Mouse (Mus musculus) forebrain, embryonic 14.5 days (tissue): Measurements from ENCODE around the gene D430019H16Rik. TPM values are rescaled to one million over a fixed set of nuclear protein-coding genes. Genes with fewer than 3 reads are reported as not detected.

Experiments
- ATAC-seq: fragments of 200-750 bp; cut with Nextera tagmentation; 2 replicates; pipeline ENCODE4 v1.8.0; 2017; ENCODE audit warnings: mild to moderate bottlenecking, moderate library complexity
- DNase-seq: peaks from one replicate; pipeline ENCODE4 v3.0.0-alpha.2; 2015; ENCODE audit warnings: low spot score
- H3K27ac ChIP-seq: fragments of 300-500 bp; sonication (generic); 2 replicates; pipeline ENCODE4 v1.5.1; 2014; ENCODE audit warnings: low read depth, mild to moderate bottlenecking, control low read depth, low read length, moderate library complexity
- H3K27me3 ChIP-seq: fragments of 300-500 bp; sonication (generic); replicated peaks from 2 replicates; pipeline ENCODE4 v1.6.1; 2014; ENCODE audit warnings: low read length, control low read depth, mixed read lengths; ENCODE audit not compliant: control insufficient read depth, insufficient read depth
- H3K36me3 ChIP-seq: fragments of 300-500 bp; sonication (generic); 2 replicates; pipeline ENCODE4 v1.6.1; 2014; ENCODE audit warnings: low read length, control low read depth; ENCODE audit not compliant: control insufficient read depth, insufficient read depth
- H3K4me1 ChIP-seq: fragments of 300-500 bp; sonication (generic); 2 replicates; pipeline ENCODE4 v1.6.1; 2014; ENCODE audit warnings: antibody characterized with exemption, low read length, control low read depth; ENCODE audit not compliant: control insufficient read depth, insufficient read depth
- H3K4me2 ChIP-seq: fragments of 300-500 bp; sonication (generic); 2 replicates; pipeline ENCODE4 v1.6.1; 2014; ENCODE audit warnings: mild to moderate bottlenecking, control low read depth, low read length
- H3K4me3 ChIP-seq: fragments of 300-500 bp; sonication (generic); 2 replicates; pipeline ENCODE4 v1.5.1; 2014; ENCODE audit warnings: low read depth, low read length, control low read depth
- H3K9ac ChIP-seq: fragments of 300-500 bp; sonication (generic); 2 replicates; pipeline ENCODE4 v1.6.1; 2014; ENCODE audit warnings: mild to moderate bottlenecking, low read length, control low read depth, moderate library complexity
- H3K9me3 ChIP-seq: fragments of 300-500 bp; sonication (generic); replicated peaks from 2 replicates; pipeline ENCODE4 v1.6.1; 2016; ENCODE audit warnings: low read length, control low read depth, mixed read lengths; ENCODE audit not compliant: control insufficient read depth
- WGBS: fragments of 180-500 bp; shearing (Covaris S2); extraction: QIAGEN DNeasy Blood & Tissue Kit; methylation state at CpG from one replicate; pipeline ENCODE4 v1.1.7; 2014; 5-methylcytosine and 5-hydroxymethylcytosine counted together
- polyA plus RNA-seq: library from polyadenylated mRNA; unstranded; fragments of >200 nt; fragmentation: Nextera tagmentation; extraction: Ambion mirVana; gene quantifications from 2 replicates; pipeline ENCODE4 v1.2.1, GENCODE M21; 2014

Gene D430019H16Rik
- polyA plus RNA-seq, 1 experiment from 2014 or later, result 19.4 TPM

GRCm38 (mm10) chr12:105541590-105542402 is 88.1 kb downstream of the D430019H16Rik start:
- Histone ChIP-seq H3K9ac (no peak overlapping the region), H3K4me2 (no peak overlapping the region), H3K36me3 (no peaks in the 10 kb centered on the region), H3K4me3 (no peak overlapping the region), H3K4me1 (no peaks in the 10 kb centered on the region), H3K27me3 (no peaks in the 10 kb centered on the region), H3K9me3 (no peaks in the 10 kb centered on the region), H3K27ac (no peak overlapping the region)
- ATAC-seq (no peak), DNase-seq (no peak)
- 84% methylated on average over 12 of the region's 12 CpGs for WGBS

- DNase-seq, result no peak
- Histone ChIP-seq H3K4me2 (no peak overlapping the region), H3K27ac (no peak overlapping the region), H3K9me3 (no peaks in the 10 kb centered on the region), H3K9ac (no peak overlapping the region), H3K4me3 (no peak overlapping the region), H3K36me3 (no peaks in the 10 kb centered on the region), H3K4me1 (no peaks in the 10 kb centered on the region), H3K27me3 (no peaks in the 10 kb centered on the region)
- WGBS, result 89% methylated on average over 3 of the region's 3 CpGs
- ATAC-seq, result no peak
Observed at GRCm38 (mm10) chr12:105542513-105542912, 88.9 kb downstream of the D430019H16Rik start.

Other genes with a start within 250 kb of the D430019H16Rik start
- gene Tcl1, start 231.1 kb upstream of the D430019H16Rik start, polyA plus RNA-seq, result not detected in 2 replicates
- 4.4 and 6.6 TPM in 2 replicates for gene Tunar, start 120.0 kb upstream of the D430019H16Rik start, polyA plus RNA-seq
- gene Bdkrb2, start 109.4 kb downstream of the D430019H16Rik start, polyA plus RNA-seq, result 0.23 TPM in 2 replicates
- not detected in 2 replicates for gene Bdkrb1, start 149.2 kb downstream of the D430019H16Rik start, polyA plus RNA-seq
- 33.5 and 34.1 TPM in 2 replicates for gene Gskip, start 231.0 kb downstream of the D430019H16Rik start, polyA plus RNA-seq
- 13.8 and 14.6 TPM in 2 replicates for gene Atg2b, start 231.4 kb downstream of the D430019H16Rik start, polyA plus RNA-seq